In the genomic region with DNA sequence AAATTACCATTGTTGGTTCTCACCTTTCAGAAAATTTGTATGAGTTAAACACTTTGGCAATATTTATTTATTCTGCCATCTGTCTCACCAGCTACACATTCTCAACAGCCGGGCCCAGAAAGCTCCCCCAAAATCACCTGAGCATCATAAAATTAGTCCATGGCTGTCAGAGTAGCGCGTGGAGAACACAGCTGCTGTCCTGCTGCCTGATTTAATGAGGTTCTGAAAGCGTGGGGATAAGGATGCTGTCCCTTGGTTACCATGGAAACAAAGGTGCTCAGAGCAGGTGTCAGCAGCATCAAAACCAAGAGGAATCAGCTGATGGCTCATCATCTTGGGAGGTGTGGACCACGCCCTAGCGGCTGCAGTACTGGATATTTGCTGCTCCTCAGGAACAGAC, we compare ENCODE assay signal across 20 mouse cellular contexts.
A peak's percentile ranks its signal among the peaks of the same experiment; 100 is the strongest.
DNase-seq lines count a peak whose midpoint lies in the region; ATAC-seq lines count a peak whose summit lies in the region.
"Had no signal": no experiment of that assay in that cellular context is flagged by ENCODE, and none has a peak within 500 bp of the region (broad histone marks: within the 10 kb centered on the region; RNA-seq: fewer than 3 reads in every experiment).

No protein-coding gene starts in this region.

- WGBS in forebrain, embryonic 15.5 days = 56% methylated on average over 6 of the region's 6 CpGs

- no peak overlapping the region for H3K4me2 ChIP-seq in forebrain, embryonic 15.5 days (replicated peaks)
- H3K4me2 ChIP-seq: embryonic facial prominence, embryonic 12.5 days; heart, embryonic 12.5 days; limb, embryonic 12.5 days; liver, embryonic 13.5 days had no signal

- no peak overlapping the region for H3K4me3 ChIP-seq in forebrain, embryonic 15.5 days
- H3K4me3 ChIP-seq: embryonic facial prominence, embryonic 12.5 days; heart, embryonic 12.5 days; left cerebral cortex, adult 2 months; limb, embryonic 12.5 days; liver, embryonic 13.5 days; megakaryocyte, embryonic 14.5 days had no signal

- no peak overlapping the region for H3K9ac ChIP-seq in forebrain, embryonic 15.5 days (replicated peaks)
- H3K9ac ChIP-seq: embryonic facial prominence, embryonic 12.5 days; heart, embryonic 12.5 days; limb, embryonic 12.5 days; liver, embryonic 13.5 days had no signal

- peaks cover 22% of the 10 kb centered on the region for H3K4me1 ChIP-seq in forebrain, embryonic 15.5 days
- H3K4me1 ChIP-seq: limb, embryonic 12.5 days; liver, embryonic 13.5 days; megakaryocyte, embryonic 14.5 days had no signal

- peak; percentile 61 for ATAC-seq in forebrain, embryonic 15.5 days (replicated peaks)

- no peaks in the 10 kb centered on the region for H3K27me3 ChIP-seq in forebrain, embryonic 15.5 days
- H3K27me3 ChIP-seq: embryonic facial prominence, embryonic 12.5 days; heart, embryonic 12.5 days; limb, embryonic 12.5 days; liver, embryonic 13.5 days had no signal

- no peaks in the 10 kb centered on the region for H3K36me3 ChIP-seq in forebrain, embryonic 15.5 days
- H3K36me3 ChIP-seq: embryonic facial prominence, embryonic 12.5 days; G1E; heart, embryonic 12.5 days; limb, embryonic 12.5 days; liver, embryonic 13.5 days had no signal

- no peaks in the 10 kb centered on the region for H3K9me3 ChIP-seq in forebrain, embryonic 15.5 days
- H3K9me3 ChIP-seq: embryonic facial prominence, embryonic 12.5 days; limb, embryonic 12.5 days; liver, embryonic 13.5 days had no signal

- DNase-seq in layer of hippocampus, adult 11-12 months (ENCODE audit: low spot score) = peak; percentile 26
- no peak for DNase-seq in layer of hippocampus, postnatal 10 days (ENCODE audit: low spot score in 2 of 2)
- peak; percentile 5 for DNase-seq in right cerebral cortex, adult 18-20 months
- DNase-seq in right cerebral cortex, postnatal 14 days = no peak
- peak; percentile 9 to 29 for DNase-seq in right cerebral cortex, postnatal 36 days (ENCODE audit: low spot score in 2 of 2)
- DNase-seq in urinary bladder, postnatal 4 days (ENCODE audit: low spot score in 2 of 2) = no peak
- DNase-seq: adrenal gland, adult 2 months; cerebellum, adult 11-12 months; kidney, adult 2 months; kidney, postnatal 14 days; liver, embryonic 13.5 days; thymus, postnatal 36 days had no signal

- H3K27ac ChIP-seq in forebrain, embryonic 15.5 days (replicated peaks) = no peak overlapping the region
- H3K27ac ChIP-seq: embryonic facial prominence, embryonic 12.5 days; left cerebral cortex, adult 2 months; limb, embryonic 12.5 days; liver, embryonic 13.5 days; stomach, postnatal 0 days had no signal

Comparison
In these comparisons a context has a peak if more than half of its experiments do, and no peak if none do; other contexts are left out.
1. DNase-seq: peak in layer of hippocampus, adult 11-12 months (single experiment), right cerebral cortex, adult 18-20 months (single experiment) and right cerebral cortex, postnatal 36 days (2 of 2); none in layer of hippocampus, postnatal 10 days (0 of 2), right cerebral cortex, postnatal 14 days (single experiment) and urinary bladder, postnatal 4 days (0 of 2).